Mouse (Mus musculus) gonadal fat pad, adult 2 months (tissue): ENCODE measurements around the gene Ano4. TPM values are rescaled to one million over a fixed set of nuclear protein-coding genes. Genes with fewer than 3 reads are reported as not detected.

ENCODE experiments used
- DNase-seq: peaks from one replicate; pipeline ENCODE4 v3.0.0-alpha.2; 2012; ENCODE audit warnings: low read depth
- polyA plus RNA-seq: library from polyadenylated mRNA; depleted of rRNA; stranded (reverse); fragments of >200 nt; gene quantifications from 2 replicates; pipeline ENCODE4 v1.2.3, GENCODE M21; 2012

Gene Ano4
- polyA plus RNA-seq, 1 experiment, result 0.27 TPM

- DNase-seq, result no peak
Observed at GRCm38 (mm10) chr10:89280402-89280801, 64.2 kb downstream of the Ano4 start.

GRCm38 (mm10) chr10:89273001-89273680 is 71.4 kb downstream of the Ano4 start:
- DNase-seq, result no peak

- DNase-seq, result no peak
Observed at GRCm38 (mm10) chr10:89267312-89267711, 77.2 kb downstream of the Ano4 start.

GRCm38 (mm10) chr10:89263396-89263795 is 81.2 kb downstream of the Ano4 start:
- no peak for DNase-seq

GRCm38 (mm10) chr10:89257457-89258381 is 86.8 kb downstream of the Ano4 start:
- no peak for DNase-seq

- no peak for DNase-seq
Observed at GRCm38 (mm10) chr10:89256762-89257456, 87.7 kb downstream of the Ano4 start.

GRCm38 (mm10) chr10:89254765-89255164 is 89.8 kb downstream of the Ano4 start:
- DNase-seq, result no peak

GRCm38 (mm10) chr10:89253799-89254198 is 90.8 kb downstream of the Ano4 start:
- DNase-seq, result no peak

GRCm38 (mm10) chr10:89252636-89253035 is 91.9 kb downstream of the Ano4 start:
- no peak for DNase-seq

GRCm38 (mm10) chr10:89243808-89244207 is 100.8 kb downstream of the Ano4 start:
- DNase-seq, result no peak

GRCm38 (mm10) chr10:89224524-89224923 is 120.0 kb downstream of the Ano4 start:
- DNase-seq, result no peak

GRCm38 (mm10) chr10:89222284-89222989 is 122.1 kb downstream of the Ano4 start:
- DNase-seq, result no peak

- DNase-seq, result no peak
Observed at GRCm38 (mm10) chr10:89216078-89216477, 128.5 kb downstream of the Ano4 start.

GRCm38 (mm10) chr10:89205858-89206257 is 138.7 kb downstream of the Ano4 start:
- no peak for DNase-seq

- no peak for DNase-seq
Observed at GRCm38 (mm10) chr10:89196444-89196843, 148.1 kb downstream of the Ano4 start.

GRCm38 (mm10) chr10:89195068-89195467 is 149.5 kb downstream of the Ano4 start:
- no peak for DNase-seq

GRCm38 (mm10) chr10:89194440-89194839 is 150.1 kb downstream of the Ano4 start:
- DNase-seq, result no peak

- no peak for DNase-seq
Observed at GRCm38 (mm10) chr10:89177921-89178320, 166.6 kb downstream of the Ano4 start.

- no peak for DNase-seq
Observed at GRCm38 (mm10) chr10:89164533-89164932, 180.0 kb downstream of the Ano4 start.

GRCm38 (mm10) chr10:89155502-89155901 is 189.1 kb downstream of the Ano4 start:
- no peak for DNase-seq

GRCm38 (mm10) chr10:89154797-89155465 is 189.6 kb downstream of the Ano4 start:
- DNase-seq, result no peak
